Mouse (Mus musculus) T-helper 17 cell (primary cell): ENCODE measurements around the gene Slc16a4.
"Not testable (repeated sequence)": the region's sequence is repeated elsewhere in the genome, so short reads cannot be mapped to it uniquely, and the experiment has no call there.

ENCODE experiments used
- in situ Hi-C, 2 experiments: fragments of 300-600 bp; cut with MboI, MseI; formaldehyde crosslinking; loops; 1 replicate in 1 of 2; 2 replicates in 1 of 2; pipeline ENCODE4 v1.15.1; 2025; ENCODE audit warnings: high pct_unique_total_duplicates in 2 of 2

Slc16a4 gene

GRCm38 (mm10) chr3:107295672-107296360 is 4.8 kb downstream of the Slc16a4 start:
- in situ Hi-C loops, result no loop called here

GRCm38 (mm10) chr3:107296917-107297316 is 5.9 kb downstream of the Slc16a4 start:
- in situ Hi-C loops, result not testable (repeated sequence)

GRCm38 (mm10) chr3:107317338-107317737 is 26.3 kb downstream of the Slc16a4 start:
- in situ Hi-C loops, result loop anchor here in 1 of 2 experiments (10.0 kb wide), 1 partner anchor 853 kb away; no protein-coding TSS in a partner anchor

- in situ Hi-C loops, result no loop called here
Measured at GRCm38 (mm10) chr3:107321141-107321540, 30.1 kb downstream of the Slc16a4 start.

GRCm38 (mm10) chr3:107321776-107322175 is 30.7 kb downstream of the Slc16a4 start:
- in situ Hi-C loops, result no loop called here

GRCm38 (mm10) chr3:107326442-107326841 is 35.4 kb downstream of the Slc16a4 start:
- in situ Hi-C loops, result loop anchor here in 1 of 2 experiments (25.0 kb wide), 1 partner anchor 1364 kb away; the partner anchor contains the start of genes Atp5f1, Ovgp1 and Wdr77

GRCm38 (mm10) chr3:107330503-107331424 is 39.7 kb downstream of the Slc16a4 start:
- in situ Hi-C loops, result loop anchor here in 1 of 2 experiments (10.0 to 25.0 kb wide), 2 partner anchors 846 to 1368 kb away; partner anchors contain the start of genes Atp5f1, Dennd2d, Ovgp1 and Wdr77

- in situ Hi-C loops, result loop anchor here in 1 of 2 experiments (10.0 to 25.0 kb wide), 2 partner anchors 847 to 1369 kb away; partner anchors contain the start of genes Atp5f1, Dennd2d, Ovgp1 and Wdr77
Measured at GRCm38 (mm10) chr3:107331746-107332126, 40.7 kb downstream of the Slc16a4 start.

- in situ Hi-C loops, result loop anchor here in 1 of 2 experiments (10.0 to 25.0 kb wide), 2 partner anchors 848 to 1370 kb away; partner anchors contain the start of genes Atp5f1, Dennd2d, Ovgp1 and Wdr77
Measured at GRCm38 (mm10) chr3:107332127-107332959, 41.3 kb downstream of the Slc16a4 start.

GRCm38 (mm10) chr3:107332960-107333380 is 41.9 kb downstream of the Slc16a4 start:
- in situ Hi-C loops, result loop anchor here in 1 of 2 experiments (10.0 to 25.0 kb wide), 2 partner anchors 848 to 1371 kb away; partner anchors contain the start of genes Atp5f1, Dennd2d, Ovgp1 and Wdr77

GRCm38 (mm10) chr3:107333381-107334201 is 42.6 kb downstream of the Slc16a4 start, which contains the start of gene Rbm15:
Gene Rbm15 (minus strand): TSS chr3:107333673.
- in situ Hi-C loops, result loop anchor here in 1 of 2 experiments (10.0 to 25.0 kb wide), 2 partner anchors 849 to 1371 kb away; partner anchors contain the start of genes Atp5f1, Dennd2d, Ovgp1 and Wdr77

- in situ Hi-C loops, result loop anchor here in 1 of 2 experiments (10.0 to 25.0 kb wide), 2 partner anchors 850 to 1372 kb away; partner anchors contain the start of genes Atp5f1, Dennd2d, Ovgp1 and Wdr77
Measured at GRCm38 (mm10) chr3:107334202-107334934, 43.3 kb downstream of the Slc16a4 start.

- in situ Hi-C loops, result loop anchor here in 1 of 2 experiments (25.0 kb wide), 1 partner anchor 1382 kb away; the partner anchor contains the start of genes Atp5f1, Ovgp1 and Wdr77
Measured at GRCm38 (mm10) chr3:107343971-107344370, 52.9 kb downstream of the Slc16a4 start.

GRCm38 (mm10) chr3:107345033-107345725 is 54.1 kb downstream of the Slc16a4 start:
- in situ Hi-C loops, result loop anchor here in 1 of 2 experiments (25.0 kb wide), 1 partner anchor 1383 kb away; the partner anchor contains the start of genes Atp5f1, Ovgp1 and Wdr77

- in situ Hi-C loops, result loop anchor here in 1 of 2 experiments (25.0 kb wide), 1 partner anchor 1387 kb away; the partner anchor contains the start of genes Atp5f1, Ovgp1 and Wdr77
Measured at GRCm38 (mm10) chr3:107349006-107349405, 58.0 kb downstream of the Slc16a4 start.

- in situ Hi-C loops, result loop anchor here (5.0 kb wide), 2 partner anchors 111 to 121 kb away; no protein-coding TSS in a partner anchor
Measured at GRCm38 (mm10) chr3:107351706-107352105, 60.7 kb downstream of the Slc16a4 start.

- in situ Hi-C loops, result no loop called here
Measured at GRCm38 (mm10) chr3:107355618-107356260, 64.7 kb downstream of the Slc16a4 start.
